ENCODE assay signal across 24 mouse cellular contexts in the genomic region with DNA sequence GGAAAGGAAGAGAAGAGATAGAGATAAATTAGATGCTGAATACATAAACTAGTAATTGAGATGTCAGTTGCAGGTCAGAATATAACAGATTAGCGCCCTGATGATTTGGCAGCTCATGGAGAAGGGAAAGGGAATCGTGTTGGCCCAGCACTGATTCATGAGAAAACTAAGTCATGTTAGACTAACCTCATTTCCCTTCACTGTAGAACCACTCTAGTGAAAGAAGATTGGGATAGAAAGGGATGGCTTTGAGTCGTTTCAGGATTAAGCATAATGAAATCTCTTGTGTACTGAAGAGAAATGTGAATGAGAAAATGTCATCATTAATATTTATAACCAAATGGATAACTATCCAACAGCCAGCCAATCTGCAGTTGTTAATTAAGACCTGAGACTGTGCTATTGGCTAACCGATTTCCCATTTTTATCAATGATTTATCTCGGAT.
DNase-seq lines count a peak whose midpoint lies in the region; ATAC-seq and TF ChIP-seq lines count a peak whose summit lies in the region.
"Had no signal": no experiment of that assay in that cellular context is flagged by ENCODE, and none has a peak within 500 bp of the region (broad histone marks: within the 10 kb centered on the region; RNA-seq: fewer than 3 reads in every experiment).

No protein-coding gene starts in this region.

- ATAC-seq in heart, embryonic 13.5 days (ENCODE audit: extremely low read depth, insufficient number of reproducible peaks, low FRiP score, low TSS enrichment): no peak
- peak; percentile 58 for ATAC-seq in forebrain, postnatal 0 days
- ATAC-seq: CD4-positive, CD25-positive, alpha-beta regulatory T cell, adult 4 months; inflammation-experienced regulatory T-cells, adult 6 months; liver, embryonic 12.5 days; liver, postnatal 0 days had no signal

- H3K9me3 ChIP-seq in heart, embryonic 13.5 days: no peaks in the 10 kb centered on the region
- H3K9me3 ChIP-seq in forebrain, postnatal 0 days (ENCODE audit: low read length): no peaks in the 10 kb centered on the region
- H3K9me3 ChIP-seq: embryonic facial prominence, embryonic 12.5 days; limb, embryonic 13.5 days; liver, embryonic 12.5 days had no signal

- peaks cover 40% of the 10 kb centered on the region for H3K4me1 ChIP-seq in heart, embryonic 13.5 days
- H3K4me1 ChIP-seq in forebrain, postnatal 0 days (ENCODE audit: insufficient read depth): peaks cover 16% of the 10 kb centered on the region; the same call in 1 of the 2 replicates
- H3K4me1 ChIP-seq: liver, embryonic 12.5 days had no signal

- no peak for TF ChIP-seq CTCF in layer of hippocampus, adult 2 months (conservative IDR thresholded peaks at IDR 0.05)
- TF ChIP-seq CTCF in brain, embryonic 14.5 days (IDR thresholded peaks at IDR 0.05; ENCODE audit: borderline replicate concordance, extremely low read depth, insufficient read depth, insufficient read length): no peak
- no peak for TF ChIP-seq CTCF in forebrain, postnatal 0 days (IDR thresholded peaks at IDR 0.05; ENCODE audit: low read depth)

- peak overlapping the region; percentile 19; the same call in 1 of the 2 replicates for H3K4me2 ChIP-seq in heart, embryonic 13.5 days
- peak overlapping the region; percentile 0; the same call in 1 of the 2 replicates for H3K4me2 ChIP-seq in forebrain, postnatal 0 days (ENCODE audit: low read depth)
- H3K4me2 ChIP-seq: embryonic facial prominence, embryonic 12.5 days; limb, embryonic 13.5 days; liver, embryonic 12.5 days had no signal

- no peak overlapping the region for H3K27ac ChIP-seq in heart, embryonic 13.5 days (replicated peaks)
- peak overlapping the region; percentile 41; the same call in 1 of the 2 replicates for H3K27ac ChIP-seq in layer of hippocampus, adult 2 months
- H3K27ac ChIP-seq in forebrain, postnatal 0 days (ENCODE audit: low read depth, low read length): peak overlapping the region; percentile 29; the same call in 1 of the 2 replicates
- H3K27ac ChIP-seq: limb, embryonic 13.5 days; liver, embryonic 12.5 days had no signal

- no peaks in the 10 kb centered on the region for H3K36me3 ChIP-seq in heart, embryonic 13.5 days
- H3K36me3 ChIP-seq in forebrain, postnatal 0 days (ENCODE audit: insufficient read depth): no peaks in the 10 kb centered on the region
- H3K36me3 ChIP-seq: embryonic facial prominence, embryonic 12.5 days; limb, embryonic 13.5 days; liver, embryonic 12.5 days had no signal

- H3K9ac ChIP-seq in heart, embryonic 13.5 days: no peak overlapping the region
- no peak overlapping the region for H3K9ac ChIP-seq in forebrain, postnatal 0 days
- H3K9ac ChIP-seq: embryonic facial prominence, embryonic 12.5 days; limb, embryonic 13.5 days; liver, embryonic 12.5 days; liver, postnatal 0 days had no signal

- intact Hi-C loops in heart, postnatal 14 days (cut with DNase I): no loop called here

- no peak for DNase-seq in heart, postnatal 14 days
- DNase-seq in layer of hippocampus, adult 2 months (ENCODE audit: low spot score in 2 of 2): no peak
- DNase-seq in layer of hippocampus, adult 9-11 months: no peak
- peak; percentile 74 for DNase-seq in brain, embryonic 14.5 days (ENCODE audit: low read depth)
- DNase-seq in forebrain, postnatal 0 days: no peak
- no peak for DNase-seq in kidney, postnatal 14 days
- DNase-seq: adrenal gland, postnatal 14 days; cerebellum, adult 11-12 months; cerebellum, adult 9-11 months; embryo, embryonic 11 days; heart, postnatal 36 days; kidney, adult 11 months; kidney, postnatal 25 days; liver, postnatal 0 days; lung, postnatal 4 days; right cerebral cortex, adult 18-20 months; spleen, adult 18-20 months; thymus, postnatal 25 days had no signal

- WGBS in heart, embryonic 13.5 days: 76% methylated on average over 5 of the region's 5 CpGs
- 32% methylated on average over 5 of the region's 5 CpGs for WGBS in forebrain, postnatal 0 days

- H3K4me3 ChIP-seq in heart, embryonic 13.5 days: no peak overlapping the region
- H3K4me3 ChIP-seq in layer of hippocampus, adult 2 months: no peak overlapping the region
- H3K4me3 ChIP-seq in forebrain, postnatal 0 days (ENCODE audit: low read depth, low read length): no peak overlapping the region
- H3K4me3 ChIP-seq: embryonic facial prominence, embryonic 12.5 days; limb, embryonic 13.5 days; liver, embryonic 12.5 days had no signal

- no peak for TF ChIP-seq POLR2A in brain, embryonic 14.5 days (IDR thresholded peaks at IDR 0.05; ENCODE audit: borderline replicate concordance, extremely low read depth, insufficient read depth, insufficient read length, poor library complexity, severe bottlenecking)

- H3K27me3 ChIP-seq in heart, embryonic 13.5 days (replicated peaks): no peaks in the 10 kb centered on the region
- no peaks in the 10 kb centered on the region for H3K27me3 ChIP-seq in forebrain, postnatal 0 days (ENCODE audit: insufficient read depth, low read length)
- H3K27me3 ChIP-seq: embryonic facial prominence, embryonic 12.5 days; limb, embryonic 13.5 days; liver, embryonic 12.5 days had no signal
